Mouse (Mus musculus): ENCODE data around the gene Tex36.

DNA sequence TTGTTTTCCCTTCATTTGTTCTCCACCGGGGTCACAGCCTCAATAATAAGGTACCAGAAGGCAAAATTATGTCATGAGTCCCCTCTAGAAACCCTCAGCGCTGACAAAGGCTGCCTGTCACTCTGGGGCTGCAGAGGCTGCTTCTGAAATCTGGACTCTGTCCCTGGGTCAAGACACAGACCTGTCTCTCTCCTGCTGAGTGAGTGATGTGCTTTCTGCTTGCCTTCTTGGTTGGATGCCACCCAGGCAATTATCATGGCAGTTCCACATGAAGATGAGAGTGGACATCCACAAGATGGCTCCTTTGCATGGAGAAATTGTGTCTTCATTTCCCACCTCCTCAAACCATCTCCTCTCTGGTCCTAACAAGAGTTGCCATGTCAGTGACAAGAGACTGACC is 1.2 kb upstream of the Tex36 start:
- no peak for TF ChIP-seq EP300 (IDR thresholded peaks at IDR 0.05; ENCODE audit: insufficient read depth, low read depth, low read length)
- TF ChIP-seq CTCF (IDR thresholded peaks at IDR 0.05; ENCODE audit: low read depth, low read length) = no peak

All from ES-Bruce4 (cell line).